Mouse (Mus musculus) gastrocnemius, adult 2 months (tissue): ENCODE measurements around the gene Plk3. TPM values are rescaled to one million over a fixed set of nuclear protein-coding genes. Genes with fewer than 3 reads are reported as not detected.

Source experiments
- DNase-seq: peaks from one replicate; pipeline ENCODE4 v3.0.0; 2022
- H3K27ac ChIP-seq: fragments of 200-600 bp; 2 replicates; pipeline ENCODE4 v1.8.1; 2022; ENCODE audit warnings: mild to moderate bottlenecking
- H3K4me3 ChIP-seq: fragments of 200-600 bp; 2 replicates; pipeline ENCODE4 v1.8.1; 2022; ENCODE audit warnings: mild to moderate bottlenecking, moderate library complexity
- CTCF ChIP-seq: fragments of 200-600 bp; IDR thresholded peaks from 2 replicates; pipeline ENCODE4 v1.8.1; 2022; ENCODE audit warnings: antibody characterized with exemption, mild to moderate bottlenecking, moderate library complexity
- intact Hi-C: fragments of 180-260 bp; cut with DNase I; formaldehyde crosslinking; loops from one replicate; pipeline ENCODE4 v1.15.1; 2025
- microRNA-seq: library from miRNA; unstranded; fragments of <30 nt; microRNA quantifications from one replicate; pipeline ENCODE4 v1.2.0, GENCODE M21; 2021
- total RNA-seq, 2 experiments: library from RNA; stranded (reverse); gene quantifications; 2 replicates each; pipeline ENCODE4 v1.2.3; 2021

Gene Plk3
- total RNA-seq, 2 experiments from 2014 or later = 0.73 to 0.74 TPM

DNA sequence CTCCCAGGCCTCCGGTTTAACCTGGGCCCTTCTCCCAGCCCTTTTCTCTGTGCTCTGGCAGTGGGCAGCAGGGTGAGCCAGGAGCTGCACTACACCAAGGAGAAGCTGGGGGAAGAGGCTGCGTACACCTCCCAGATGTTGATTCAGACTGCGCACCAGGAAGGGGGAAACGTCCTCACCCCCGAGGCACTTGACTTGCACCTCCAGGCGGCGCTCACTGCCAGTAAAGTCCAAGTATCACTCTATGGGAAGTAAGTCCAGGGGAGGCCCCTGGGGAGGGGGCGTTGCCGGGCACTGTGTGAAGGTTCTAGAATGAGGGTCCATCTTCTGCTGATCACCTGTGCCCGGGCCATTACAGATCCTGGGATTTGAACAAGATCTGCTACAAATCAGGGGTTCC is 29.1 kb downstream of the Plk3 start:
- Histone ChIP-seq H3K4me3 (no peak overlapping the region), H3K27ac (no peak overlapping the region)
- TF ChIP-seq CTCF = no peak
- no peak for DNase-seq
- intact Hi-C loops = no loop called here

GRCm38 (mm10) chr4:117101218-117101617 is 32.5 kb downstream of the Plk3 start:
- H3K4me3 ChIP-seq = no peak overlapping the region
- peak; percentile 45 for TF ChIP-seq CTCF
- peak overlapping the region; percentile 48; the same call in 1 of the 2 replicates for H3K27ac ChIP-seq
- intact Hi-C loops = no loop called here
- DNase-seq = no peak

- no peak overlapping the region for H3K27ac ChIP-seq
- no peak for DNase-seq
- intact Hi-C loops = no loop called here
- no peak overlapping the region for H3K4me3 ChIP-seq
- no peak for TF ChIP-seq CTCF
Observed at GRCm38 (mm10) chr4:117100036-117100435, 33.7 kb downstream of the Plk3 start.

- intact Hi-C loops = no loop called here
- H3K4me3 ChIP-seq = peak overlapping the region; percentile 21; the same call in 1 of the 2 replicates
- no peak for DNase-seq
- peak overlapping the region; percentile 57; the same call in 1 of the 2 replicates for H3K27ac ChIP-seq
- TF ChIP-seq CTCF = no peak
Observed at GRCm38 (mm10) chr4:117098764-117099036, 35.1 kb downstream of the Plk3 start.

DNA sequence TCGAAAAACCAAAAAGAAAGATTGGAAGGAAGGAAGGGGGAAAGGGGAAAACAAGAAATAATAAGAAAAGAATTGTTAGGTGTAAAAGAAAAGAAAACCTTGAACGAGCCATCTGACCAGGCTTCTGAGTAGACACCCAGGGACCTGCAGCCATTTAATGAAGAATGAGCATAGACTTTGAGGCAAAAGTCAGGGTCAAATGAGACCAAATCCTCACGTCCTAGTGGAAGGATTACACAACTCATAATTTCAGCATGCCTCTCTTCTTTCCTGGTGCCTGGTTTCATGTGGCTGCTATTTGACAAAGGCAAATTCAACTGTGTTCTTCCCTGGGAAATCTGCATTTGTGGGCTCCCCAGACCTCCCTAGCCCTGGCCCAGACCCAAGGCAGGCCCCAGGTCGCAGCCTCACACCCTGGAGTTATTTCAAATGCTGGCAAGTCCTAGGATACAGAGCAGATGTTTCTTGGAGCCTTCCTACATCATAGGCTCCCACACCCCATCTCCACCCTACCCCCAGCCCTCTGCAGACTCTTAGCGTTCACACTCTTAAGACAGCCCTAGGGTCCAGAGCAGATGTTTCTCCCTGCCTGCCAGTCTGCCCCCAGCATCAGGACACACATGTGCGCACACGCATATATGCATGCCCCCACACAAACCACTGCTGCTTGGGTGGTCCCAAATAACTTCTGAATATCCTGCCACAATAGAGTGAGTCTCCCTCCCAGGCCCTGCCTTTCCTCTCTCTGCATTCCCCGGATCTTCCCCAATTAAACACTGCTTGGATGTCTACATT is 35.6 kb downstream of the Plk3 start:
- DNase-seq = peak; percentile 46
- no peak for TF ChIP-seq CTCF
- peak overlapping the region; percentile 21; the same call in 1 of the 2 replicates for H3K4me3 ChIP-seq
- intact Hi-C loops = no loop called here
- H3K27ac ChIP-seq = peak overlapping the region; percentile 57

- TF ChIP-seq CTCF = no peak
- Histone ChIP-seq H3K27ac (peak overlapping the region; percentile 66), H3K4me3 (peak overlapping the region; percentile 76)
- DNase-seq = no peak
- intact Hi-C loops = no loop called here
Observed at GRCm38 (mm10) chr4:117096666-117097065, 37.1 kb downstream of the Plk3 start.

DNA sequence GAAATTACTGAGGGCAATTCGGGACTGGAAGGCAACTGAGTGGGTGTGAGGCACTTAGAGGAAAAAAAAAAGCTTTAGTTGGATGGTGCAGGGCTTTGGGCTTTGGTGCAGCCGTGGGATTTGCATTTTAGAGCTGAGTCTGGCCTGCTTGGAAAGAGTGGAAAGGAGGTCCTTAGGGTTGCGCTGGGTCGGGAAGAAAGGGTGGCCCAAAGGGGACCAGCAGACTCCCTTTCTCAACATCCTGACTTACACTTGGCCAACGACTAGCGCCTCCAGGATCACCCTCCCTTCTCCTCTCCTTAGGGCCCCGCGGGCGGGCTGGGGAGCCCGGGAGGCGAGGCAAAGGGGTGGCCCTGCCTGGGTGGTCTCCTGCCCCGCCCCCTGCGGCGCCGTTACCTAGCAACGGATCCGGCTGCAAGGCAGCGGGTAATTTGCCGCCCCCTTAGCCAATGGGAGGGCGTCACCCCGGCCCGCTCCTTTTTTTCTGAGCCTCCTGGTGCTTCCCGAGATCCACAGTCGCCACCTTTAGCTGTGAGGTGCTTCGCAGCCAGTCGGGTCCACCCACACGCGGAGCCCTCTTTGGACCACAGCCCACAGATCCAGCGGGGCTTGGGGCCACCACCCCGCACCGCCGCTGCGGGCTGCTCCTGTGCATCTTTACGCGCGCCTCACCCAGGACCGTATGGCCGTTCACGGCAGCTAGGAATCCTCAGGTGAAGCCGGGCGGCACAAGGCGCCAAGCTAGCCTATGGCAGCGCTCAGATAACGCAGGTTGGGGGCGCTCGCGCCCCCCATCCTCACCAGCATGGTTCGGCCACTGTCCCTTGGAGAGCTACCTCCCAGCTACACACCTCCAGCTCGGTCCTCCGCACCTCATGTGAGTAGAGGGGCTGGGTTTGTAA is 38.0 kb downstream of the Plk3 start, which contains the start of gene Ptch2:
Gene Ptch2, plus strand, starts transcription at position 525 of the 902 bp plus-strand sequence.
- DNase-seq = peak; percentile 81
- peak within 1 kb of the TSS; percentile 66 for H3K27ac ChIP-seq
- no peak for TF ChIP-seq CTCF
- intact Hi-C loops = no loop called here
- peak within 1 kb of the TSS; percentile 76 for H3K4me3 ChIP-seq

DNA sequence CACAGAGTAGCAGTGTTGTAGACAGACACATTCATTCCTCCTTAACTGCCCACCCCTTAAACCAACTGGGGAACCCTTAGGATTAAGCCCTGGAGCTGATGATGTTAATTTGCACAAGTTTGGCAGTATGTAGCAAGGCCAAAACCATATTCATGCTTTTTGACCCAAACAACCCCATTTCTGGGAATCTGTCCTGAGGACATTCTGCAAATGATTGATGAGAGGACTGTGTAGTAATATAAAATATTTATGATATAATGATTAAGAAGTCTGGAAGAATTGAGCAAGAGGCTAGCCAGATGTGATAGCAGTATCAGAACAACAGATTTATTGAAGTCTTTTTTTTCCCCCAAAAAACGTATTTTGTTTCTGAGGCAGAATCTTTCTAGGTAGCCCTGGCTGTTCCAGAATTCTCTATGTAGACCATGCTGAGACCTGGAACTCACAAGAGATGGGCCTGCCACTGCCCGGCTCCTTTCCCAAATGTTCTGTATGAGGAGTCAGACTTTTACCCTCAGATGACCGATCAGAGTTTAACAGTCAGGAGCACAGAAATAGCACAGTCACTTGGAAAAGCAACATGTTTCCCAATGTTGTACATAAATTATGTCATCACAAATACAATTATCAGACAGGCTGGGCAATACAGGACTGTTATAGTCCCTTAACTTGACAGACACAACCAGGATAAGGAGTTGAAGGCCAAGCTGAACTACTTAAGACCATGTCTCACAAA is 39.0 kb downstream of the Plk3 start:
- intact Hi-C loops = no loop called here
- no peak for TF ChIP-seq CTCF
- Histone ChIP-seq H3K4me3 (no peak overlapping the region), H3K27ac (peak overlapping the region; percentile 66)
- DNase-seq = no peak

GRCm38 (mm10) chr4:117090586-117090985 is 43.2 kb downstream of the Plk3 start:
- H3K27ac ChIP-seq = no peak overlapping the region
- no peak for DNase-seq
- intact Hi-C loops = no loop called here
- no peak overlapping the region for H3K4me3 ChIP-seq
- no peak for TF ChIP-seq CTCF

DNA sequence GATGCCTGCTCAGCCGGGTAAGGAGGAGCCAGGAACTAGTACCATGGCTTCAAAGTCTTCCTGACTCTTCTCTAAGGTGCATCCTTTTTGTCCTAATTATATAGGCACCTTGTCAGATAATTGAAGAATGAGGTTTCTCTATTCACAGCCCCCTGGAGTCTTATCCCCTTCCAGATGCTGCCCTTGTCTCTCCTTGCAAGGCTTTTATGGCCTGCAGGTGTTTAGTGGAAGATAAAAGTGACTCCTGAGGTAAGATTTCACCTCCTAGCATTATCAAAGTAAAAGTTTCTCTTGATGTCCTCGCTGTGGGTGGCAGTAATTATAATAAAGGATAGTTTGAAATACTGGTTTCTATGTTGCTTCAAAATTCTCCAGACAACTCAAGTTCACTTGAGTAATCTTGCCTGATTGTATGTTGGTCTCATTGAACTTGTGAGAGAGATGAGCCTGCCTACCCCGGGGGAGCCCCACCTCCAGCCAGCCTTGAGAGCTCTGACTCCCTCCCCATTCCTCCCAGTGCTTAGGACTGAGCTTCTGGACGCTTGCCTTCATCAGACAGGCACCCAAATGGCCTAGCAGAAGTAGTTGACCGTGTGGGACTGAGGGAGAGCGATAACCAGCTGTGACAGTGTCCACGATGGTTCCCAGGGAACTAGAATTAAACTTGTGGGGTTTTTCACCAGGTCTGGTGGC is 45.7 kb downstream of the Plk3 start:
- TF ChIP-seq CTCF = no peak
- no peak for DNase-seq
- no peak overlapping the region for H3K4me3 ChIP-seq
- intact Hi-C loops = no loop called here
- H3K27ac ChIP-seq = no peak overlapping the region

Small RNA genes within 50 kb of the gene (microRNA-seq; reads per million reads assigned to microRNA genes)
- not detected for gene Gm22398

Other genes with a start within 250 kb of the Plk3 start
- gene Urod, start 139.6 kb downstream of the Plk3 start, total RNA-seq = 10 to 100 TPM; 59.1 to 69.1 TPM
- 10 to 100 TPM; 13.8 to 15.3 TPM for gene Hectd3, start 138.6 kb downstream of the Plk3 start, total RNA-seq
- 10 to 100 TPM; 22.2 to 23.2 TPM for gene Eif2b3, start 114.6 kb downstream of the Plk3 start, total RNA-seq
- gene Ptch2, start 37.9 kb downstream of the Plk3 start, total RNA-seq = under 1 TPM; 0.22 to 0.54 TPM
- gene Btbd19, start 8.2 kb downstream of the Plk3 start, total RNA-seq = 1 to 10 TPM; 2.3 to 2.5 TPM
- gene Tctex1d4, start 7.2 kb downstream of the Plk3 start, total RNA-seq = not detected
- 100 to 1,000 TPM; 527 to 622 TPM for gene Rps8, start 22.3 kb upstream of the Plk3 start, total RNA-seq
- gene Kif2c, start 48.7 kb upstream of the Plk3 start, total RNA-seq = not detected
- 1 to 10 TPM; 2.7 to 6.6 TPM for gene Tmem53, start 118.0 kb upstream of the Plk3 start, total RNA-seq
- not detected for gene Armh1, start 118.2 kb upstream of the Plk3 start, total RNA-seq